Mouse (Mus musculus) heart, postnatal 0 days (tissue): ENCODE measurements at regions not wholly inside any gene's neighbourhood (a gene's known extent, or its start where the extent isn't known, plus 50 kb on each side); places are given as distances from the start of the nearest gene placed in this dataset.

ENCODE experiments used
- ATAC-seq: fragments of 200-750 bp; cut with Nextera tagmentation; 2 replicates; pipeline ENCODE4 v1.8.0; 2017; ENCODE audit warnings: low read depth, moderate number of reproducible peaks, moderate library complexity; ENCODE audit not compliant: insufficient read depth
- DNase-seq: peaks from one replicate; pipeline ENCODE4 v3.0.0-alpha.2; 2016; ENCODE audit warnings: low spot score
- H3K27ac ChIP-seq: fragments of 300-500 bp; sonication (generic); 2 replicates; pipeline ENCODE4 v1.5.1; 2014; ENCODE audit warnings: low read depth, mild to moderate bottlenecking
- H3K27me3 ChIP-seq: fragments of 300-500 bp; sonication (generic); 2 replicates; pipeline ENCODE4 v1.6.1; 2014; ENCODE audit warnings: low read length, mixed read lengths; ENCODE audit not compliant: control insufficient read depth, insufficient read depth
- H3K36me3 ChIP-seq: fragments of 300-500 bp; sonication (generic); replicated peaks from 2 replicates; pipeline ENCODE4 v1.6.1; 2014; ENCODE audit warnings: low read length, mixed read lengths; ENCODE audit not compliant: control insufficient read depth, insufficient read depth
- H3K4me1 ChIP-seq: fragments of 300-500 bp; sonication (generic); 2 replicates; pipeline ENCODE4 v1.6.1; 2014; ENCODE audit warnings: antibody characterized with exemption; ENCODE audit not compliant: control insufficient read depth, insufficient read depth
- H3K4me2 ChIP-seq: fragments of 300-500 bp; sonication (generic); 2 replicates; pipeline ENCODE4 v1.6.1; 2014; ENCODE audit warnings: low read depth, mild to moderate bottlenecking, low read length, moderate library complexity
- H3K4me3 ChIP-seq: fragments of 300-500 bp; sonication (generic); 2 replicates; pipeline ENCODE4 v1.5.1; 2014; ENCODE audit warnings: low read depth, low read length
- H3K9ac ChIP-seq: fragments of 300-500 bp; sonication (generic); replicated peaks from 2 replicates; pipeline ENCODE4 v1.6.1; 2014; ENCODE audit warnings: low read depth, low read length, mixed read lengths
- H3K9me3 ChIP-seq: fragments of 300-500 bp; sonication (generic); replicated peaks from 2 replicates; pipeline ENCODE4 v1.6.1; 2016; ENCODE audit warnings: low read length; ENCODE audit not compliant: control insufficient read depth
- CTCF ChIP-seq: IDR thresholded peaks from 2 replicates; pipeline ENCODE4 v1.5.1; 2016; ENCODE audit warnings: antibody characterized with exemption, control low read depth, low read depth
- EP300 ChIP-seq: IDR thresholded peaks from 2 replicates; pipeline ENCODE4 v1.6.1; 2016; ENCODE audit warnings: antibody characterized with exemption, low read depth
- WGBS: fragments of 180-500 bp; shearing (Covaris S2); extraction: QIAGEN DNeasy Blood & Tissue Kit; methylation state at CpG from one replicate; pipeline ENCODE4 v1.1.7; 2014; 5-methylcytosine and 5-hydroxymethylcytosine counted together

DNA sequence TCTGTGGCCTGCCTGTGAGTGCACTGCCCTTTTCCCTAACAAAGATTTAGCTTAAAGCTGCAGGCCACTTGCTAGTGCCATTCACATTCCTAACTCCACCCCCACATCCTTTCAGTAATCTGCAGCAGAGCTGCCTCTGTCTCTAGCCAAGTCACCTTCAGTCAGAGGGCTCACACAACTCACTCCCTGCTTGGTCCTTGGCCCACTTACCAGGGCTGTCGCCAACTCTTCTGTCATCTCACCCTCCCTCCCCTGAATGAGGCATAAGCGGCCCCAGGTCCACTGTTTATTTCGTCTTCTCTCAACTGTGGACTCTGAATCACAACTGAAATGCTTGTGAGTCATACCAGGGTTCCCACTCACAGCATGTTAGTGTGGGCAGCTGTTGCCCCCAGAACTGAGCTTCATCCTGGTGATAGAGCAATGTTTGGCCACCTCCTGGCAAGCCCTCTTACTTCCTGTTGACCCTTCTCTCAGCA is 85.5 kb upstream of the Nrp1 start:
- ATAC-seq: peak; percentile 90
- TF ChIP-seq EP300: no peak
- no peak for TF ChIP-seq CTCF
- no peak overlapping the region for H3K4me2 ChIP-seq
- H3K36me3 ChIP-seq: no peaks in the 10 kb centered on the region
- no peaks in the 10 kb centered on the region for H3K9me3 ChIP-seq
- peak overlapping the region; percentile 58 for H3K27ac ChIP-seq
- H3K9ac ChIP-seq: no peak overlapping the region
- H3K4me3 ChIP-seq: no peak overlapping the region
- WGBS: 5% methylated on average over 3 of the region's 3 CpGs
- peak; percentile 82 for DNase-seq
- H3K27me3 ChIP-seq: no peaks in the 10 kb centered on the region
- H3K4me1 ChIP-seq: peaks cover 24% of the 10 kb centered on the region

DNA sequence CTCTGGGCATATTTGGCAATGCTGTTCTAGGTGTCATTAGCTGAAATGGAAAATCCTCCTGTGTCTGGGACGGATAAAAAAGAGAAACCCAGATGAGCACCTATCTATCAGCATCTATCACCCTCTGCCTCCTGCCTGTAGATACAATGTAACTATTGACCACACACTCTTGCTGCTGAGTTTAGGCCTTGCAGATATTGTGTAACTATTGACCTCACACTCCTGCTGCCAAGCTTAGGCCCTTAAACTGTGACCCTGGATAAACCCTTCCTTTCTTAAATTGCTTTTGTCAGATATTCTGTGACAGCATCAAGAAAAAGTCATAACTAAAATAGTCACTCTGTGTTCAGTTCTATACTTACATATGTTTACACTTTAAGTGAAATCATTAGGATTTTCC is 81.9 kb upstream of the Nrp1 start:
- H3K27ac ChIP-seq: no peak overlapping the region
- no peaks in the 10 kb centered on the region for H3K36me3 ChIP-seq
- 84% methylated on average over 1 of the region's 1 CpGs for WGBS
- peaks cover 19% of the 10 kb centered on the region for H3K4me1 ChIP-seq
- no peak overlapping the region for H3K4me3 ChIP-seq
- ATAC-seq (no peak), DNase-seq (no peak)
- no peaks in the 10 kb centered on the region for H3K9me3 ChIP-seq
- no peak overlapping the region for H3K9ac ChIP-seq
- H3K4me2 ChIP-seq: no peak overlapping the region
- TF ChIP-seq CTCF (no peak), EP300 (no peak)
- no peaks in the 10 kb centered on the region for H3K27me3 ChIP-seq

DNA sequence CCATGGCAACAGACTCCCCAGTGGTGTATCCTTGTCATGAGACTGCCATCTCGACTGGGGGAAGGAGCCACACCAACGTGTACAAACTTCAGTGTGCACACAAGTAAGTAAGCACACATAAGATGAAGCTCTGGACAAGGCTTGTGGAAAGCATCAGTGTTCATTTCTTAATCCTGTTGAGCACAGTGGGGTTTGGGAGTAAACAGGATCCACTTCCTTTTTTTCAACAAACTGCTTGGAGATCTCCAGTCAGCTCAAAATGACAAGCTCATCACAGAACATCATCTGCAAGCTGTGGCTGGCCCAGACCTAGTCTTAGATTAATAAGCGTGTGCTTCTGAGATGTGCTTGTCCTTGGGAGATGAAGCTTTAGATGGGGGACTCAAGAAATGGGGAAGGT is 75.6 kb upstream of the Nrp1 start:
- Histone ChIP-seq H3K4me3 (no peak overlapping the region), H3K4me2 (no peak overlapping the region), H3K36me3 (no peaks in the 10 kb centered on the region), H3K4me1 (no peaks in the 10 kb centered on the region), H3K27ac (no peak overlapping the region), H3K9ac (no peak overlapping the region), H3K9me3 (no peaks in the 10 kb centered on the region), H3K27me3 (no peaks in the 10 kb centered on the region)
- TF ChIP-seq CTCF (no peak), EP300 (no peak)
- ATAC-seq: no peak
- DNase-seq: no peak
- 62% methylated on average over 3 of the region's 3 CpGs for WGBS

DNA sequence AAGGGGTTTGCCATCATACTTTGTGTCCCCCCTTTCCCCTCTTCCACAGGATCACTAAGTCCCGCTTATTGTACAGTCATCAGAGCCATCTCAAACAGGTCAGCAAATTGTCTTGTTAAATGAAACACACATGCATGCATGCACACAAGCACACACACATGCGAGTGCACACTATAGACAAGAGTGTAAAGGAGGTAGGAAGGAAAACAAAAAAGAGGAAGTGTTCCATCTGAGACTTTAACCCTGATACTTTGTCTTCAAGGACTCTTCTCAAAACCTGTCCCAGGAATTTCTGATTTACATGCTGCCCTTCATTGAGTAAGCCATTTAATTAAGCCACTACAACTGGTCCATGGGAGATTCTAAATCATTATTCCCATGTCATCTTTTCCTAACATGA is 75.0 kb upstream of the Nrp1 start:
- DNase-seq: no peak
- no peak for TF ChIP-seq EP300
- Histone ChIP-seq H3K27me3 (no peaks in the 10 kb centered on the region), H3K4me3 (no peak overlapping the region), H3K27ac (no peak overlapping the region), H3K9ac (no peak overlapping the region), H3K9me3 (no peaks in the 10 kb centered on the region), H3K4me2 (no peak overlapping the region), H3K4me1 (no peaks in the 10 kb centered on the region), H3K36me3 (no peaks in the 10 kb centered on the region)
- no peak for ATAC-seq
- WGBS: 94% methylated on average over 2 of the region's 2 CpGs

DNA sequence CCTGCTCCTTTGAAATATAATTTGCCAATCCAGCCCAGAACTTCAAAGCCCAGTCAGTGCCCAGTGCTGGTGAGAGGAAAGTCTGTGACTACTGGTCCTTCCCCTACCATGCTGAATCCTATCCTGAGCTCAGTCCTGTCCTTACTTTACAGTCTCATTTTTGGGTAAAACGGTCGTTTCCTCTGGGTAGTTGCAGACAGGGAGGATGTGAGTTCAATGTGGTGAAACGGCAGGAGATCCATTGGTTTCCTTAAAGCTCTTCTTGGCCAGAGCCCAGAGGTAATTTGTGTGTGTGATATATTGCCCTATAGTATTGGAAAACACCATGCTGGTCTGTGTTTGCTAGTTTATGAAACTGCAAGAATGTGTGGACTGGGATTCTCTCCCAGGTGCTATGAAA is 73.6 kb upstream of the Nrp1 start:
- WGBS: 55% methylated on average over 3 of the region's 3 CpGs

DNA sequence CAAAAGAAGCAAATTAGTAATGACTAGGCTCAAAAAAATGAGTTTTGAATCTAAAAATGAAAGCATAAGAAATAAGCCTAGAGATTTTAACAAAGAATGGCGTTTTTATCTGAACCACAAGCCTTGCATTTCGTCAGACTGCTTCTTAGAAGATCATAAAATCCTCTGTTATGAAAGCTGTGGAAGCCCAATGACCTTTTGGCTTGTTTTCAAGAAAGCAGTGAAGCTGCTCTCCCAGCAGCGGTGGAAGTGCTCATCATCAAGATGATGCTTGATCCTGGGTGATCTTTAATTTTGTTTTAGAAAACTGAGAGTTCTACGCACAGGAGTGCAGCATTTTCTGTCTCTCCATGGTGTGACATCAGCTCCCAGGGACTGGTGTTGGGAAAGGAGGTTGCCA is 68.3 kb upstream of the Nrp1 start:
- no peaks in the 10 kb centered on the region for H3K36me3 ChIP-seq
- ATAC-seq: no peak
- no peak overlapping the region for H3K27ac ChIP-seq
- no peak for TF ChIP-seq EP300
- TF ChIP-seq CTCF: no peak
- peaks cover 18% of the 10 kb centered on the region for H3K4me1 ChIP-seq
- H3K27me3 ChIP-seq: no peaks in the 10 kb centered on the region
- H3K9ac ChIP-seq: no peak overlapping the region
- H3K9me3 ChIP-seq: no peaks in the 10 kb centered on the region
- H3K4me2 ChIP-seq: no peak overlapping the region
- H3K4me3 ChIP-seq: no peak overlapping the region
- no peak for DNase-seq
- 63% methylated on average over 4 of the region's 4 CpGs for WGBS

More for the DNA sequence above, 73.6 kb upstream of the Nrp1 start:
- H3K4me1 ChIP-seq: 0 out of 2 replicates have a peak, but pooled peaks cover 2% of the 10 kb centered on the region
- no peak overlapping the region for H3K4me2 ChIP-seq
- no peak overlapping the region for H3K27ac ChIP-seq
- no peak overlapping the region for H3K4me3 ChIP-seq
- no peaks in the 10 kb centered on the region for H3K9me3 ChIP-seq
- H3K27me3 ChIP-seq: no peaks in the 10 kb centered on the region
- TF ChIP-seq EP300 (no peak), CTCF (no peak)
- no peaks in the 10 kb centered on the region for H3K36me3 ChIP-seq
- no peak for ATAC-seq
- no peak overlapping the region for H3K9ac ChIP-seq
- no peak for DNase-seq
